Mouse (Mus musculus): ENCODE data around the gene Sugct.

The Sugct gene

GRCm38 (mm10) chr13:17694911-17695699 lies at the start of gene Sugct, which contains the start of gene Mplkip:
TSS of gene Sugct (minus strand) at chr13:17695553.
TSS of gene Mplkip (plus strand) at chr13:17695192.
- peak; percentile 99 for DNase-seq (ENCODE audit: low spot score)

DNA sequence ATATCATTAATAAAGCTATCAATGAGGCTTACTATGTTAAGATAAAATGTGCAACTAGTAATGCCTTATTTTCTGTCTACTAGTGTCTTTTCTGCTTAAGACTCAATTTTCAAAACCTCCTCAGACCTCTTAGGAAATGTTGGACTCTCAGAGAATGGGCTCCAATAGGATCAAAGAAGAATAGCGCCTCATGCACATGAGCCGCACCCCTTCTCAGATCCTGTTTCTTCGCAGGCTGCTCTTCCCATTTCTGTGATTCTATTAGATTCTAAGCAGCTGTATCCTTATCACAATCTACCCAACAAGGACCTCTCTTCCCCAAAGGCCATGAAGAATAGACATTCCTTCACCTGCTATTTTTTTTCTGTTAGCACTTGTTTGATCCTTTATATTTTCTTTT lies 33.4 kb upstream of the Sugct start:
- no peak for DNase-seq (ENCODE audit: low spot score)

DNA sequence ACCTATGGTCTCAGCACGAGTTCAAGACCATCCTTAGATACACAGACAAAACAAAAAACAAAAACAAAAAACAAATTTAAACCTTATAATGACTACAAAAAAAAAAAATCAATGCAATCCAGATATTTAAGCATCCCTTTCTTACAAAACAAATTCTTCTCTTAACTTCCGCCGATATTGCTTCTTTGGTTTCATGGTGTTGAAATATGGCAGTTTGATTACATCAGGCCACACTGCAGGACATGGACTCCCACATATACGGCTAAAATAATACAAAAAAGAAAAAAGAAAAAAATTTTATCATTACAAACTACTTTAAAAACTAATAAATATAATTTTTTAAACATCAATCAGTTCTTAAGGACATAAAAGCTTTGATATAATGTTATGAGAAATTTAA lies 32.6 kb upstream of the Sugct start:
- DNase-seq (ENCODE audit: low spot score): no peak

DNA sequence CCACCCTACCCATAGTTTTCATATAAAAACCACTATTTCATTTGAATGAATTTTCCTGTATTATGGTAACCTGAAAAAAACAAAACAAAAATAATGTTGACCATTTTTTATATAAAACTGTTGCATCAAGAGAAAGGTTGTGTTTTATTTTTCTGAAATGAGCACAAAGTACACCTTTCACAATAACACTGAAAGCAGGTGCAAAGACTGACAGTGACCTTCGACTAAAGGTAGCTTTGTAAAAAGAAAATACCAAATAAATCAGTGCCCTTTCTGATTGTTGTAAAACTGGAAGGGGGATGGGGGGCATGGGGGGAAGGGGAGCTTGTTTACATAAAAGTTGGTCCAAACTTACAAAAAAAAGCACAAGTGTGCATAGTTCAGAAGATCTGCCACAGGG lies 22.0 kb upstream of the Sugct start:
- no peak for DNase-seq (ENCODE audit: low spot score)

GRCm38 (mm10) chr13:17708784-17709311 lies 13.5 kb upstream of the Sugct start:
- no peak for DNase-seq (ENCODE audit: low spot score)

- no peak for DNase-seq (ENCODE audit: low spot score)
Observed at GRCm38 (mm10) chr13:17705188-17705826, 10.0 kb upstream of the Sugct start.

DNA sequence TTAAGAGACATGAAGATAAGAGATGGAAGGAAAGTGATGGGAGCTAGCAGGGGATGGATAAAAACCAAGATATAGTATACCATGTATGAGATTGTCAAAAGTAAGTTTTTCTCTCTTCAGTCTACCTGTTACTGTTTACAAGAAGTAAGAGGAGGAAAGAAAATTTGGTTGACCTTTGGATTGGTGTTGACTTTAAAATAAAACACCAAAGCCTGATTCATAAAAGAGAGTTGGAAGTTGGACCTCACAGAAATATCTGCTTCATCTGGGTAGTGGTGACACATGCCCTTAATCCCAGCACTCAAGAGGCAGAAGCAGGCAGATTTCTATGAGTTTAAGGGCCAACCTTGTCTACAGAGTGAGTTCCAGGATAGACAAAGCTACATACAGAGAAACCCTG lies 7.0 kb upstream of the Sugct start:
- DNase-seq (ENCODE audit: low spot score): no peak

GRCm38 (mm10) chr13:17701322-17701721 lies 6.0 kb upstream of the Sugct start:
- DNase-seq (ENCODE audit: low spot score): no peak

GRCm38 (mm10) chr13:17700090-17700715 lies 4.8 kb upstream of the Sugct start:
- DNase-seq (ENCODE audit: low spot score): no peak

- no peak for DNase-seq (ENCODE audit: low spot score)
Observed at GRCm38 (mm10) chr13:17695898-17696580, 686 bp upstream of the Sugct start.

DNA sequence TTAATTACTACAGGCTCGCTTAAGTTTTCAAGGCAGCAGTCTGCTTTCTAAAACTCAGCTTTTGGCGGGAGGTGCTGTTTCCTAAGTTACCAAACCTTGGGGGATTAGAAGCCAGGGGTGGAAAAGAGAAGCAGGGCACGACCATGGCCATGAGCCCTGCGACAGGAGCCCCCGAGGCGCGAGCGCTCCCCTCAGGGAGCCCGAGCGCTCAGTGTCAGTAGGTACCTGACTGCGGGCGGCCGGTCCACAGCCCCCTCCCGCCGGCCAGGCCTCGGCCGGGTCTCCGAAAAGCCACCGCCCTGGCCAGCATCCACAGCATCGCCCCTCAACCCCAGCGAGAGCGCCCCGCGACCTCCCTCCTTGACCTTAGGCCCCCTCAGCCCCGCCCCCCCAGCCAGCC lies 939 bp downstream of the Sugct start:
- DNase-seq (ENCODE audit: low spot score): peak; percentile 41

- no peak for DNase-seq (ENCODE audit: low spot score)
Observed at GRCm38 (mm10) chr13:17693816-17694215, 1.5 kb downstream of the Sugct start.

DNA sequence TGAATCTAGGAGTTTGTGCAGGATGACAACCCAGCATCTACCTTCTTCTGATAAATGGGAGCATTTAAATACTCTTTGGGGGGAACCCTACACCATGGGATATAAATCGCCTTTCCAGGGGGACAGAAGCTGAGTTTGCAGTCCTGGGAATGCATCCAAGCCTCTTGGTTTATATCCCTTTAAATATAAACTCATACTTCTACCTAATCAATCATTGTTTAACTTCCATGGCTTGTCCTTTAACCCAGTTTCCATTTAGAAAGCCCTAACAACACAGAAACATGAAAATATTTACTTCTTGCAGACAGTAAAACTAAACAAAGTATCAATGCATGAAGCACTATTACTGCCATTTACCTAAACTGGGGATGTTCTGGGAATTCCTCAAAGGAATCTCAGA lies 3.9 kb downstream of the Sugct start:
- DNase-seq (ENCODE audit: low spot score): no peak

GRCm38 (mm10) chr13:17690686-17691085 lies 4.7 kb downstream of the Sugct start:
- DNase-seq (ENCODE audit: low spot score): no peak

- no peak for DNase-seq (ENCODE audit: low spot score)
Observed at GRCm38 (mm10) chr13:17689461-17689860, 5.9 kb downstream of the Sugct start.

- DNase-seq (ENCODE audit: low spot score): no peak
Observed at GRCm38 (mm10) chr13:17671122-17671521, 24.2 kb downstream of the Sugct start.

DNA sequence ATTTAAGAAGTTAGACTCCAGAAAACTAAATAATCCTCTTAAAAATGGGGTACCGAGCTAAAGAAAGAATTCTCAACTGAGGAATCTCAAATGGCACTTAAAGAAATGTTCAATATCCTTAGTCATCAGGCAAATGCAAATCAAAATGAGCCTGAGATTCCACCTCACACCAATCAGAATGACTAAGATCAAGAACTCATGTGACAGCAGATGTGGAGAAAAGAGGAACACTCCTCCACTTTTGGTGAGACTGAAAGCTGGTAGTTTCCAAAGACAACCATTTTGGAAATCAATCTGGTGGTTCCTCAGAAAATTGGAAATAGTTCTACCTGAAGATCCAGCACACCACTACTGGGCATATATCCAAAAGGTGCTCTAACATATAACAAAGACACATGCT lies 28.0 kb downstream of the Sugct start:
- no peak for DNase-seq (ENCODE audit: low spot score)

DNA sequence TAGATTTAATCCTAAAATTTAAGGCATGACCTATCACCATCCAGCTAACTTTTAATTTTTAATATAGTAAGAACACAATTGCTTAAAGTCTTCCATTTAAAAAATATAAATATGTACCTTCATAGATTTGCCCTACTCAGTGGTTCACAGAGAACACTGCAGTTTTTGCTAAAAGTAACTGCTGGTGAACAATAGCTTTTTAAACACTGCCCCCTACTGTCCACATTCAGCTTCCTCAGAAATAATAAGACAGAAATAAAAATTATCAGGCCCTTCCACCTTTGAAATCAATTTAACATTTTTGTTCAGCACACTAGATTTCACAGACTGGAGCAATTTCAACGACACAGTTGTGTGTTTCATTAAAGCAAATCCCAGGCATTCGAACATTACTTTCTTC lies 53.1 kb downstream of the Sugct start:
- no peak for DNase-seq (ENCODE audit: low spot score)

GRCm38 (mm10) chr13:17638008-17638407 lies 57.3 kb downstream of the Sugct start:
- DNase-seq (ENCODE audit: low spot score): no peak

DNA sequence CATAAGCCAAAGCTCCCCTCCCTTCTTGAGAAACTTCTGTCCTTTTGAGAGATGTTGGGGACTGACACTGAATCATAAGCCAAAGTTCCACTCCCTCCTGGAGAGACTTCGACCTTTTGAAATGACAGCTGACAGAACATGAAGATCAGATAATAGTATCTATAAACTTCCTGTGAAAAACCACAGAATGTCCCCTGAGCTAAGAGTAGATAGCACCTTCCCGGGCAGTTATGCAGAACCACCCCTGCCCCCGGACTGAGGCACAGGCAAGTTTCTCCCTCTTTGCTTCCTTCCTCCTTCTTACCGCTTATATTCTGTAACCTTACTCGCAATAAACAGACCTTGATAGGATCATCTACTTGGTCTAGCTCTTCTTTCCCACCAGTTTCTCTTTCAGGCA lies 68.2 kb downstream of the Sugct start:
- no peak for DNase-seq (ENCODE audit: low spot score)

- DNase-seq (ENCODE audit: low spot score): no peak
Observed at GRCm38 (mm10) chr13:17624976-17625375, 70.4 kb downstream of the Sugct start.

DNA sequence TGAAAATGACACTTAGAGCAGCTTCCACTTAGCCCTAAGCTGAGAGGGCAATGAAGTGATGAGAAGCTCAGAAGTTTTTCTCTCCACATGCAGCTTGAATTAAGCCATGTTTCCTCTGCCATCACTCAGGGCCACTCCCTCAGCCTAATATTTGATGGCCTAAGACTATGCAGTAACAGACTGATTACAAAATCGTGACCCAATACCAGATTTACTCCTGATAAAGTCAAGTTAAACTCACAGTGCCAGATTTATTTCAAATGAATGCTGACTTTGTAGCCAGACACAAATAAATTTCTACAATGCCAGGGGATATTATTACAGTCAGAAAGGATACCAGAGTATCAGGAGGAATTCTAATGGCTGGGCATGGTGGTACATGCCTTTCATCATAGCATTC lies 89.1 kb downstream of the Sugct start:
- no peak for DNase-seq (ENCODE audit: low spot score)

Data from left cerebral cortex, adult 11 months (tissue).